Mouse (Mus musculus): ENCODE results near the gene Nectin2.

DNA sequence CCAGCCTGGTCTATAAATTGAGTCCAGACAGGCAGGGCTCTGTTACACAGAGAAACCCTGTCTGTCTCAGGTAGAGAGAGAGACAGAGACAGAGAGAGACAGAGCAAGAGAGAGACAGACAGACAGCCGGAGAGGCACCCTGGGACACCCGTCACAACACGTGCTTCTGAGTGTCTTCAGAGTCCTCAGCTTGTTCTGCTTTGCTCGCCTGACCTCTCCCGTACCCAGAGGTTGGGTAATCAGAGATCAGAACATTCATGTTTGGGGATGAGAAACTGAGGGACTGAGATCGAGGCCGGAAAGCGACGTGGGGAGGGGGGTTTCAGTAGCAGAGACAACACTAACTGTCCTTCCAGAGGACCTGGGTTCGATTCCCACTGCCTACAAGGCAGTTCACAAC is 74.5 kb downstream of the Nectin2 start:
- TF ChIP-seq FLI1 (IDR thresholded peaks at IDR 0.05; ENCODE audit: low read length) (no peak), GATA1 (IDR thresholded peaks at IDR 0.05; ENCODE audit: borderline replicate concordance, low read length) (no peak)
